Mouse (Mus musculus) liver, embryonic 11.5 days (tissue): ENCODE measurements around the gene Inppl1. TPM values are rescaled to one million over a fixed set of nuclear protein-coding genes. Genes with fewer than 3 reads are reported as not detected.

Experiments used
- ATAC-seq: fragments of 200-750 bp; cut with Nextera tagmentation; replicated peaks from 2 replicates; pipeline ENCODE4 v1.8.0; 2017; ENCODE audit warnings: moderate number of reproducible peaks, mild to moderate bottlenecking, moderate TSS enrichment, moderate library complexity; ENCODE audit not compliant: low FRiP score
- DNase-seq: peaks from one replicate; pipeline ENCODE4 v3.0.0-alpha.2; 2017; ENCODE audit warnings: low spot score
- H3K27ac ChIP-seq: fragments of 300-500 bp; sonication (generic); 2 replicates; pipeline ENCODE4 v1.5.1; 2014; ENCODE audit warnings: mild to moderate bottlenecking, low read depth, low read length, control low read depth
- H3K27me3 ChIP-seq: fragments of 300-500 bp; sonication (generic); replicated peaks from 2 replicates; pipeline ENCODE4 v1.6.1; 2014; ENCODE audit warnings: low read length, mixed read lengths; ENCODE audit not compliant: control insufficient read depth, insufficient read depth
- H3K36me3 ChIP-seq: fragments of 300-500 bp; sonication (generic); 2 replicates; pipeline ENCODE4 v1.6.1; 2014; ENCODE audit warnings: mild to moderate bottlenecking, low read length, moderate library complexity, mixed read lengths; ENCODE audit not compliant: control insufficient read depth, insufficient read depth
- H3K4me1 ChIP-seq: fragments of 300-500 bp; sonication (generic); replicated peaks from 2 replicates; pipeline ENCODE4 v1.6.1; 2014; ENCODE audit warnings: low read length, mixed read lengths; ENCODE audit not compliant: control insufficient read depth, insufficient read depth
- H3K4me2 ChIP-seq: fragments of 300-500 bp; sonication (generic); 2 replicates; pipeline ENCODE4 v1.6.1; 2014; ENCODE audit warnings: mild to moderate bottlenecking, control low read depth, moderate library complexity
- H3K4me3 ChIP-seq: fragments of 300-500 bp; sonication (generic); 2 replicates; pipeline ENCODE4 v1.5.1; 2014; ENCODE audit warnings: low read depth, low read length, control low read depth
- H3K9ac ChIP-seq: fragments of 300-500 bp; sonication (generic); 2 replicates; pipeline ENCODE4 v1.6.1; 2014; ENCODE audit warnings: low read depth, low read length, control low read depth
- H3K9me3 ChIP-seq: fragments of 300-500 bp; sonication (generic); 2 replicates; pipeline ENCODE4 v1.6.1; 2016; ENCODE audit warnings: low read length, inconsistent platforms, mixed read lengths; ENCODE audit not compliant: control insufficient read depth
- WGBS: fragments of 180-500 bp; shearing (Covaris S2); extraction: QIAGEN DNeasy Blood & Tissue Kit; methylation state at CpG from one replicate; pipeline ENCODE4 v1.1.7; 2014; 5-methylcytosine and 5-hydroxymethylcytosine counted together
- polyA plus RNA-seq: library from polyadenylated mRNA; unstranded; fragments of >200 nt; fragmentation: Nextera tagmentation; extraction: Ambion mirVana; gene quantifications from 2 replicates; pipeline ENCODE4 v1.2.1, GENCODE M21; 2014

The Inppl1 gene
- polyA plus RNA-seq, 1 experiment from 2014 or later, result 23.4 TPM

- H3K4me2 ChIP-seq, result no peak overlapping the region
- DNase-seq (no peak), ATAC-seq (no peak)
- no peak overlapping the region for H3K9ac ChIP-seq
- WGBS, result 72% methylated on average over 7 of the region's 7 CpGs
- H3K9me3 ChIP-seq, result no peaks in the 10 kb centered on the region
- H3K27me3 ChIP-seq, result no peaks in the 10 kb centered on the region
- H3K36me3 ChIP-seq, result no peaks in the 10 kb centered on the region
- H3K27ac ChIP-seq, result no peak overlapping the region
- H3K4me1 ChIP-seq, result no peaks in the 10 kb centered on the region
- no peak overlapping the region for H3K4me3 ChIP-seq
These were observed 31.1 kb upstream of the Inppl1 start for GRCm38 (mm10) chr7:101869163-101869500.

GRCm38 (mm10) chr7:101868241-101869162 lies 30.5 kb upstream of the Inppl1 start:
- no peak overlapping the region for H3K4me2 ChIP-seq
- WGBS, result 76% methylated on average over 13 of the region's 13 CpGs

GRCm38 (mm10) chr7:101867482-101867881 lies 29.5 kb upstream of the Inppl1 start:
- Histone ChIP-seq H3K9ac (no peak overlapping the region), H3K9me3 (no peaks in the 10 kb centered on the region), H3K4me2 (no peak overlapping the region), H3K27ac (no peak overlapping the region), H3K27me3 (no peaks in the 10 kb centered on the region), H3K4me3 (no peak overlapping the region), H3K4me1 (no peaks in the 10 kb centered on the region), H3K36me3 (no peaks in the 10 kb centered on the region)
- DNase-seq, result no peak
- ATAC-seq, result no peak
- 96% methylated on average over 4 of the region's 4 CpGs for WGBS

More at GRCm38 (mm10) chr7:101868241-101869162, 30.5 kb upstream of the Inppl1 start:
- H3K27me3 ChIP-seq, result no peaks in the 10 kb centered on the region
- ATAC-seq (no peak), DNase-seq (no peak)
- no peak overlapping the region for H3K4me3 ChIP-seq
- no peaks in the 10 kb centered on the region for H3K9me3 ChIP-seq
- no peak overlapping the region for H3K9ac ChIP-seq
- no peak overlapping the region for H3K27ac ChIP-seq
- H3K36me3 ChIP-seq, result no peaks in the 10 kb centered on the region
- H3K4me1 ChIP-seq, result no peaks in the 10 kb centered on the region

- Histone ChIP-seq H3K9me3 (no peaks in the 10 kb centered on the region), H3K4me1 (no peaks in the 10 kb centered on the region), H3K9ac (no peak overlapping the region), H3K27ac (no peak overlapping the region), H3K36me3 (no peaks in the 10 kb centered on the region), H3K4me3 (no peak overlapping the region), H3K4me2 (no peak overlapping the region), H3K27me3 (no peaks in the 10 kb centered on the region)
- WGBS, result 76% methylated on average over 11 of the region's 11 CpGs
- ATAC-seq, result no peak
- no peak for DNase-seq
These were observed 28.6 kb upstream of the Inppl1 start for GRCm38 (mm10) chr7:101866491-101867265.

GRCm38 (mm10) chr7:101863415-101863814 lies 25.4 kb upstream of the Inppl1 start, which contains the start of gene Anapc15:
Gene Anapc15, plus strand, starts transcription at chr7:101863715.
- no peak for ATAC-seq
- Histone ChIP-seq H3K4me1 (no peaks in the 10 kb centered on the region), H3K4me3 (no peak within 1 kb of the TSS), H3K36me3 (no peaks in the 10 kb centered on the region), H3K27me3 (no peaks in the 10 kb centered on the region), H3K9ac (no peak within 1 kb of the TSS), H3K27ac (no peak within 1 kb of the TSS), H3K9me3 (no peaks in the 10 kb centered on the region), H3K4me2 (no peak within 1 kb of the TSS)
- no peak for DNase-seq
- WGBS, result 61% methylated on average over 3 of the region's 3 CpGs

GRCm38 (mm10) chr7:101862291-101862690 lies 24.3 kb upstream of the Inppl1 start:
- 59% methylated on average over 3 of the region's 3 CpGs for WGBS

GRCm38 (mm10) chr7:101860978-101861377 lies 22.9 kb upstream of the Inppl1 start:
- no peak for DNase-seq
- Histone ChIP-seq H3K4me3 (no peak overlapping the region), H3K27ac (no peak overlapping the region), H3K36me3 (no peaks in the 10 kb centered on the region), H3K4me1 (no peaks in the 10 kb centered on the region), H3K9me3 (no peaks in the 10 kb centered on the region), H3K4me2 (no peak overlapping the region), H3K27me3 (no peaks in the 10 kb centered on the region), H3K9ac (no peak overlapping the region)
- no peak for ATAC-seq

More at GRCm38 (mm10) chr7:101862291-101862690, 24.3 kb upstream of the Inppl1 start:
- H3K4me2 ChIP-seq, result no peak overlapping the region
- no peaks in the 10 kb centered on the region for H3K27me3 ChIP-seq
- H3K4me3 ChIP-seq, result no peak overlapping the region
- H3K27ac ChIP-seq, result no peak overlapping the region
- H3K36me3 ChIP-seq, result no peaks in the 10 kb centered on the region
- no peak for DNase-seq
- no peaks in the 10 kb centered on the region for H3K4me1 ChIP-seq
- ATAC-seq, result no peak
- no peaks in the 10 kb centered on the region for H3K9me3 ChIP-seq
- no peak overlapping the region for H3K9ac ChIP-seq

- DNase-seq (no peak), ATAC-seq (no peak)
- H3K27me3 ChIP-seq, result no peaks in the 10 kb centered on the region
These were observed 20.3 kb upstream of the Inppl1 start for GRCm38 (mm10) chr7:101858362-101858761.

More at GRCm38 (mm10) chr7:101858362-101858761, 20.3 kb upstream of the Inppl1 start:
- no peaks in the 10 kb centered on the region for H3K4me1 ChIP-seq
- H3K4me2 ChIP-seq, result no peak overlapping the region
- no peak overlapping the region for H3K4me3 ChIP-seq
- H3K36me3 ChIP-seq, result no peaks in the 10 kb centered on the region
- WGBS, result 73% methylated on average over 9 of the region's 9 CpGs
- no peaks in the 10 kb centered on the region for H3K9me3 ChIP-seq
- H3K9ac ChIP-seq, result no peak overlapping the region
- H3K27ac ChIP-seq, result no peak overlapping the region
